Mouse (Mus musculus): ENCODE data around the gene Stx4a.

- TF ChIP-seq CTCF (IDR thresholded peaks at IDR 0.05; ENCODE audit: low read depth, low read length) (no peak), POLR2A (IDR thresholded peaks at IDR 0.05; ENCODE audit: insufficient read depth, low read length) (no peak)
These were observed 42.3 kb downstream of the Stx4a start for GRCm38 (mm10) chr7:127866434-127866833.
